Mouse (Mus musculus) lung, postnatal 25 days (tissue): ENCODE measurements around the gene Igsf8.

Source experiments
- DNase-seq: peaks from one replicate; pipeline ENCODE4 v3.0.0; 2022; ENCODE audit warnings: low spot score

Igsf8 gene

GRCm38 (mm10) chr1:172323298-172323697 is 61.9 kb downstream of the Igsf8 start:
- no peak for DNase-seq

- no peak for DNase-seq
Measured at GRCm38 (mm10) chr1:172323801-172324359, 62.4 kb downstream of the Igsf8 start.

- peak; percentile 77 for DNase-seq
Measured at GRCm38 (mm10) chr1:172324725-172325124, 63.3 kb downstream of the Igsf8 start.

GRCm38 (mm10) chr1:172325680-172326535 is 64.5 kb downstream of the Igsf8 start:
- peak; percentile 71 for DNase-seq

GRCm38 (mm10) chr1:172326684-172327083 is 65.2 kb downstream of the Igsf8 start:
- no peak for DNase-seq

GRCm38 (mm10) chr1:172327206-172328001 is 66.0 kb downstream of the Igsf8 start:
- no peak for DNase-seq

- DNase-seq = no peak
Measured at GRCm38 (mm10) chr1:172328041-172328440, 66.6 kb downstream of the Igsf8 start.

- no peak for DNase-seq
Measured at GRCm38 (mm10) chr1:172328461-172328860, 67.0 kb downstream of the Igsf8 start.

GRCm38 (mm10) chr1:172329131-172329530 is 67.7 kb downstream of the Igsf8 start, which contains the start of gene Kcnj9:
Gene Kcnj9, minus strand, starts transcription at chr1:172329318.
- no peak for DNase-seq

GRCm38 (mm10) chr1:172329616-172330015 is 68.2 kb downstream of the Igsf8 start:
- DNase-seq = no peak

- no peak for DNase-seq
Measured at GRCm38 (mm10) chr1:172331422-172331947, 70.0 kb downstream of the Igsf8 start.

- DNase-seq = no peak
Measured at GRCm38 (mm10) chr1:172332925-172333324, 71.5 kb downstream of the Igsf8 start.

GRCm38 (mm10) chr1:172333512-172333911 is 72.1 kb downstream of the Igsf8 start:
- no peak for DNase-seq

- no peak for DNase-seq
Measured at GRCm38 (mm10) chr1:172335804-172336203, 74.4 kb downstream of the Igsf8 start.

GRCm38 (mm10) chr1:172337411-172338185 is 76.2 kb downstream of the Igsf8 start:
- DNase-seq = no peak

GRCm38 (mm10) chr1:172340729-172341321 is 79.4 kb downstream of the Igsf8 start, which contains the start of gene Kcnj10:
Gene Kcnj10, plus strand, starts transcription at chr1:172341210.
- DNase-seq = peak; percentile 70

GRCm38 (mm10) chr1:172341386-172341785 is 79.9 kb downstream of the Igsf8 start:
- no peak for DNase-seq

- DNase-seq = no peak
Measured at GRCm38 (mm10) chr1:172342729-172343128, 81.3 kb downstream of the Igsf8 start.

GRCm38 (mm10) chr1:172343914-172344313 is 82.5 kb downstream of the Igsf8 start:
- DNase-seq = no peak

- DNase-seq = no peak
Measured at GRCm38 (mm10) chr1:172344820-172345219, 83.4 kb downstream of the Igsf8 start.

GRCm38 (mm10) chr1:172346707-172347106 is 85.3 kb downstream of the Igsf8 start:
- no peak for DNase-seq
